Mouse (Mus musculus) liver, adult 2 months (tissue): ENCODE results near the gene Zmym3.

Experiments used
- CTCF ChIP-seq: fragments of 200-500 bp; IDR thresholded peaks from 2 replicates; pipeline ENCODE4 v1.5.1; 2011; ENCODE audit warnings: low read depth, low read length, control low read depth
- POLR2A ChIP-seq: fragments of 200-500 bp; IDR thresholded peaks from 2 replicates; pipeline ENCODE4 v1.6.1; 2011; ENCODE audit warnings: low read length, control low read depth; ENCODE audit not compliant: insufficient read depth; ENCODE audit errors: extremely low read depth

DNA sequence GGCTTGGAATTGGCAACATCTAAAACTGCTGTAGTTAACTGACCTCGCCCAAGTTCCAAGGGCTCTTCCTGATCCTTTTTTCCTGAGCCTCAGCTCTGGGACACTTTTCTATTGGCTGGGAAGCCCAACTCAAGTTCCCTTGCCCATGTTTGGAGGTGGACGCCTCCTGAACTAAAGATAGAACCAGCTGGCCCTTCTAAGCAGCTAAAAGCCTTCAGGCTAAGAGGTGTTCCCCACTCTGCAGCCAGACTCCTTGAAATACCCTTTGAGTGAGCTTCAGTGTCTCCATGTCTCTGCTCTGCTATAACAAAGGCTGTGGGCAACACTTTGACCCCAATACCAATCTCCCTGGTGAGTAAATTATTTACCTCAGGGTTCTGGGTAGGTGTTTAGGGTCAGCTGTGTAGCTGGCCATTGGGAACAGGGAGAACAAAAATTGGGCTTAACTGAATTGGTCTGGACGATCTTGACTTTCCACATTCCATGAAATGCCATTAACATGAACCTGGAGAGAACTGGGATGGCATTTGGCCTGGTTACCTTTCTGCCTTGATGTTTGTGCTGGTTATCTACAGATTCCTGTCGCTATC lies 28.3 kb upstream of the Zmym3 start, which contains the start of gene Itgb1bp2:
- TF ChIP-seq CTCF, result no peak
- no peak for TF ChIP-seq POLR2A
